Mouse (Mus musculus): ENCODE results near the gene Zdhhc3. TPM values are rescaled to one million over a fixed set of nuclear protein-coding genes. Genes with fewer than 3 reads are reported as not detected.

Zdhhc3 gene
- polyA plus RNA-seq, 1 experiment from 2014 or later = 79.8 TPM

- no peak for ATAC-seq (ENCODE audit: low FRiP score, low read depth)
- 88% methylated on average over 1 of the region's 1 CpGs for WGBS
- no peak overlapping the region for H3K4me3 ChIP-seq
- no peak overlapping the region for H3K9ac ChIP-seq
- no peaks in the 10 kb centered on the region for H3K9me3 ChIP-seq
- no peak overlapping the region for H3K4me2 ChIP-seq (replicated peaks)
- no peaks in the 10 kb centered on the region for H3K36me3 ChIP-seq
- no peaks in the 10 kb centered on the region for H3K4me1 ChIP-seq
- no peaks in the 10 kb centered on the region for H3K27me3 ChIP-seq (replicated peaks)
- H3K27ac ChIP-seq = no peak overlapping the region
Measured at GRCm38 (mm10) chr9:123047665-123048064, 65.3 kb downstream of the Zdhhc3 start.

GRCm38 (mm10) chr9:123034426-123034825 is 78.6 kb downstream of the Zdhhc3 start, which contains the start of gene Tgm4:
Gene Tgm4, plus strand, starts transcription at chr9:123034726.
- Histone ChIP-seq H3K27ac (no peak within 1 kb of the TSS), H3K27me3 (replicated peaks) (no peaks in the 10 kb centered on the region), H3K9me3 (no peaks in the 10 kb centered on the region), H3K4me1 (no peaks in the 10 kb centered on the region), H3K4me3 (no peak within 1 kb of the TSS), H3K36me3 (no peaks in the 10 kb centered on the region), H3K4me2 (replicated peaks) (no peak within 1 kb of the TSS), H3K9ac (no peak within 1 kb of the TSS)
- 90% methylated on average over 4 of the region's 4 CpGs for WGBS
- no peak for ATAC-seq (ENCODE audit: low FRiP score, low read depth)

GRCm38 (mm10) chr9:123031496-123032246 is 81.3 kb downstream of the Zdhhc3 start:
- no peaks in the 10 kb centered on the region for H3K9me3 ChIP-seq
- no peak overlapping the region for H3K27ac ChIP-seq
- no peak overlapping the region for H3K4me3 ChIP-seq
- no peak overlapping the region for H3K4me2 ChIP-seq (replicated peaks)
- ATAC-seq (ENCODE audit: low FRiP score, low read depth) = no peak
- H3K9ac ChIP-seq = no peak overlapping the region
- H3K27me3 ChIP-seq (replicated peaks) = no peaks in the 10 kb centered on the region
- H3K4me1 ChIP-seq = no peaks in the 10 kb centered on the region
- no peaks in the 10 kb centered on the region for H3K36me3 ChIP-seq
- 85% methylated on average over 13 of the region's 13 CpGs for WGBS

- no peaks in the 10 kb centered on the region for H3K36me3 ChIP-seq
- ATAC-seq (ENCODE audit: low FRiP score, low read depth) = no peak
- WGBS = 85% methylated on average over 2 of the region's 2 CpGs
- H3K4me2 ChIP-seq (replicated peaks) = no peak overlapping the region
- no peaks in the 10 kb centered on the region for H3K9me3 ChIP-seq
- H3K27me3 ChIP-seq (replicated peaks) = no peaks in the 10 kb centered on the region
- no peak overlapping the region for H3K4me3 ChIP-seq
- peaks cover 10% of the 10 kb centered on the region; the same call in 1 of the 2 replicates for H3K4me1 ChIP-seq
- H3K9ac ChIP-seq = no peak overlapping the region
- H3K27ac ChIP-seq = no peak overlapping the region
Measured at GRCm38 (mm10) chr9:123024201-123024600, 88.8 kb downstream of the Zdhhc3 start.

GRCm38 (mm10) chr9:123021636-123022379 is 91.2 kb downstream of the Zdhhc3 start:
- H3K9ac ChIP-seq = peak overlapping the region; percentile 80
- 43% methylated on average over 19 of the region's 24 CpGs for WGBS
- peak overlapping the region; percentile 70 for H3K4me3 ChIP-seq
- peak overlapping the region; percentile 88; the same call in 1 of the 2 replicates for H3K27ac ChIP-seq
- H3K27me3 ChIP-seq (replicated peaks) = no peaks in the 10 kb centered on the region
- no peaks in the 10 kb centered on the region for H3K9me3 ChIP-seq
- H3K36me3 ChIP-seq = peaks cover 5% of the 10 kb centered on the region
- ATAC-seq (ENCODE audit: low FRiP score, low read depth) = peak; percentile 52
- peak overlapping the region; percentile 76 for H3K4me2 ChIP-seq (replicated peaks)
- H3K4me1 ChIP-seq = peaks cover 10% of the 10 kb centered on the region; the same call in 1 of the 2 replicates

GRCm38 (mm10) chr9:123020995-123021631 is 91.9 kb downstream of the Zdhhc3 start, which contains the start of gene Tmem42:
Gene Tmem42, plus strand, starts transcription at chr9:123021326.
- H3K36me3 ChIP-seq = peaks cover 10% of the 10 kb centered on the region
- under 1% methylated on average over 54 of the region's 69 CpGs for WGBS
- ATAC-seq (ENCODE audit: low FRiP score, low read depth) = peak; percentile 94
- no peaks in the 10 kb centered on the region for H3K27me3 ChIP-seq (replicated peaks)
- H3K4me3 ChIP-seq = peak within 1 kb of the TSS; percentile 70
- peak within 1 kb of the TSS; percentile 88 for H3K27ac ChIP-seq
- peak within 1 kb of the TSS; percentile 76 for H3K4me2 ChIP-seq (replicated peaks)
- H3K9me3 ChIP-seq = no peaks in the 10 kb centered on the region
- peaks cover 10% of the 10 kb centered on the region; the same call in 1 of the 2 replicates for H3K4me1 ChIP-seq
- peak within 1 kb of the TSS; percentile 80 for H3K9ac ChIP-seq

Other genes with a start within 250 kb of the Zdhhc3 start
- gene Zfp445, start 247.2 kb downstream of the Zdhhc3 start, polyA plus RNA-seq (2016; fragmentation: Nextera tagmentation; extraction: Ambion mirVana) = 101 and 115 TPM in 2 replicates
- gene Zkscan7, start 227.5 kb downstream of the Zdhhc3 start, polyA plus RNA-seq (2016; fragmentation: Nextera tagmentation; extraction: Ambion mirVana) = 4.0 and 4.8 TPM in 2 replicates
- gene Zfp105, start 190.1 kb downstream of the Zdhhc3 start, polyA plus RNA-seq (2016; fragmentation: Nextera tagmentation; extraction: Ambion mirVana) = 31.1 and 32.0 TPM in 2 replicates
- gene 1110059G10Rik, start 162.2 kb downstream of the Zdhhc3 start, polyA plus RNA-seq (2016; fragmentation: Nextera tagmentation; extraction: Ambion mirVana) = 29.1 and 31.8 TPM in 2 replicates
- gene Kif15, start 162.2 kb downstream of the Zdhhc3 start, polyA plus RNA-seq (2016; fragmentation: Nextera tagmentation; extraction: Ambion mirVana) = 44.0 and 49.3 TPM in 2 replicates
- 17.9 and 20.4 TPM in 2 replicates for gene Tmem42, start 91.9 kb downstream of the Zdhhc3 start, polyA plus RNA-seq (2016; fragmentation: Nextera tagmentation; extraction: Ambion mirVana)
- gene Tgm4, start 78.5 kb downstream of the Zdhhc3 start, polyA plus RNA-seq (2016; fragmentation: Nextera tagmentation; extraction: Ambion mirVana) = 0.24 and 0.50 TPM in 2 replicates
- 83.5 and 83.7 TPM in 2 replicates for gene Exosc7, start within 50 bp of the Zdhhc3 start, polyA plus RNA-seq (2016; fragmentation: Nextera tagmentation; extraction: Ambion mirVana)
- gene Clec3b, start 37.7 kb upstream of the Zdhhc3 start, polyA plus RNA-seq (2016; fragmentation: Nextera tagmentation; extraction: Ambion mirVana) = 0.20 TPM in 1 of 2 replicates, not detected in the other
- 0.27 and 0.30 TPM in 2 replicates for gene Cdcp1, start 102.8 kb upstream of the Zdhhc3 start, polyA plus RNA-seq (2016; fragmentation: Nextera tagmentation; extraction: Ambion mirVana)
- 25.6 and 26.0 TPM in 2 replicates for gene Tmem158, start 147.6 kb upstream of the Zdhhc3 start, polyA plus RNA-seq (2016; fragmentation: Nextera tagmentation; extraction: Ambion mirVana)

All from neural tube, embryonic 12.5 days (tissue).